Mouse (Mus musculus) brown adipose tissue, adult 24 weeks (tissue): ENCODE data around the gene Efhd1. TPM values are rescaled to one million over a fixed set of nuclear protein-coding genes. Genes with fewer than 3 reads are reported as not detected.

Source experiments
- H3K27ac ChIP-seq: fragments of 200-500 bp; replicated peaks from 2 replicates; pipeline ENCODE4 v1.5.1; 2012; ENCODE audit warnings: low read depth, mild to moderate bottlenecking, low read length
- H3K4me1 ChIP-seq: fragments of 200-500 bp; 2 replicates; pipeline ENCODE4 v1.6.1; 2012; ENCODE audit warnings: low read length, mixed read lengths; ENCODE audit not compliant: control insufficient read depth, insufficient read depth, insufficient read length
- H3K4me3 ChIP-seq: fragments of 200-500 bp; 2 replicates; pipeline ENCODE4 v1.5.1; 2012; ENCODE audit warnings: low read depth, mild to moderate bottlenecking, low read length, moderate library complexity; ENCODE audit not compliant: insufficient read depth
- polyA plus RNA-seq: library from polyadenylated mRNA; stranded (reverse); fragments of >200 nt; gene quantifications from 2 replicates; pipeline ENCODE4 v1.2.4, GENCODE M21; 2012; ENCODE audit not compliant: missing spikeins, insufficient read depth, insufficient read length

Gene Efhd1
- polyA plus RNA-seq, 1 experiment = 10.2 TPM

DNA sequence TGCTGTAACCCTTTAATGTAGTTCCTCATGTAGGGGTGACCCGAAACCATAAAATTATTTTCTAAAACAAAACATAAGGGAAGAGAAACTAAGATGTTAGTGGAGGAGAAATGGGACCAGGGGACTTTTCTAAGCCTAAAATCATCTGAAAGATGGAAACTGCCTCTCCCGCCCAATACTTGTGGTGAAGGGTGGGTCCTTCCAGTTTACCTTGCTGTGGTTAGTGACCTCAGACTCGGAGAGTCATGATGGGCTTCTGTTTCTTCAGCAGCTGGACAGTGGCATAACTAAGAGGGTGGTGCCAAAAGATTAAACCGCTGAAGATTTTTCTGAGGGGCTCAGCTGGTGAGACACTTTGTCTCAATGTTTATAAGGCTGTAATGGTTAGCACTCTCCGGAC, 16.1 kb downstream of the Efhd1 start:
- H3K4me1 ChIP-seq = no peaks in the 10 kb centered on the region
- H3K4me3 ChIP-seq = no peak overlapping the region

DNA sequence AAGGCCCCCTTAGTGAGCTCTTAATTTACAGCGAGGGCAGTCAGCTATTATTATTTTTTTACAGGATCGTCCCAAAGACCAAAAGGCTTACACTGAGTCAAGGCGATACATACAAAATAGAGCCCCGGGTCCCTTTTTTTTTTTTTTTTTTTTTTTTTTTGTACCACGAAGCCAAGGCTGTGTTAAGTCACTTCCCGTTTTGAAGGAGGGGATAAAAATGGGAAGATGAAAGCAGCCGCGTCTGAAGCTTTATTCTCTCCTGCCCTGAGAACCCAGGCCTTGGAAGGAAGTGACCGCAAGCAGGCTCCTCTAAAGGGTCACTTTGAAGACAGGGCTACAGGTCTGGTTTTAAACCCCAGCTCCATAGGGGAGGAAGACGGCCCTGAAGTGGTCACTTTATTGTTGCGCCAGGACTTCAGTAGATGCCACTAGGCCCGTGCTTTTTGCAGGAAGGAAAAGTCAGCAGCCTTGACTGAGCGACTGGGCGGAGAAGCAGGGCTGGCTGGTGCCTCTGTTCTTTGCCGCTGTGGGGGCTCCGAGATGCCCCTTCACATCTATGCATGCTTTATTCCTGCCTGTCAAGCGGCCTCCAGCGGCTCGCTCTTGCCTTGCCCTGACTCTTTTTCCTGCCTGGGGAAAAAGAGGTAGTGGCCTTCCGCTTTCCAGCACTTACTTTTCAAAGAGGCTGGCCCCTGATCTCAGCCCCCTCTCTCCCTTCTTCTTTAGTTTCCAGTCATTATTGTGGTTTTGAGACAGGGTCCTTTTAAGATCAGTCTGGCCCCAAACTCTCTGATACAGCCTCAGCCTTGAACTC, 17.6 kb downstream of the Efhd1 start:
- no peaks in the 10 kb centered on the region for H3K4me1 ChIP-seq
- peak overlapping the region; percentile 13; the same call in 1 of the 2 replicates for H3K4me3 ChIP-seq
- H3K27ac ChIP-seq = no peak overlapping the region

More for the DNA sequence above, 16.1 kb downstream of the Efhd1 start:
- no peak overlapping the region for H3K27ac ChIP-seq

DNA sequence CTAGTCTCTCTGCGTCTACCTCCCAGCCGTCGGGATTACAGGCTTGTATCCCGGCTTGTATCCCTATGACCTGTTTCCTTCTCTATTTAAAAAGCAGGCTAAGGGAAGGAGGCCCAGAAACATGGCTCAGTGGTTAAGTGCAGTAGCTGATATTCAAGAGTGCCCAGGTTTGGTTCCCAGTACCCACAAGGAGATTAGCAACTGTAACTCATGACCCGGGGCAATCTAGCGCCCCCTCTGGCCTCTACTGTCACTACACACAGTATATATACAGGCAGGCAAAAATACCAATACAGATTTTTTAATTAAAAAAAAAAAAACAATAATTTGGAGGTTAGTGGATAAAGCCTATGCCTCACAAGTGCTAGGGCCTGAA, 18.2 kb downstream of the Efhd1 start:
- Histone ChIP-seq H3K4me1 (no peaks in the 10 kb centered on the region), H3K4me3 (no peak overlapping the region), H3K27ac (no peak overlapping the region)

DNA sequence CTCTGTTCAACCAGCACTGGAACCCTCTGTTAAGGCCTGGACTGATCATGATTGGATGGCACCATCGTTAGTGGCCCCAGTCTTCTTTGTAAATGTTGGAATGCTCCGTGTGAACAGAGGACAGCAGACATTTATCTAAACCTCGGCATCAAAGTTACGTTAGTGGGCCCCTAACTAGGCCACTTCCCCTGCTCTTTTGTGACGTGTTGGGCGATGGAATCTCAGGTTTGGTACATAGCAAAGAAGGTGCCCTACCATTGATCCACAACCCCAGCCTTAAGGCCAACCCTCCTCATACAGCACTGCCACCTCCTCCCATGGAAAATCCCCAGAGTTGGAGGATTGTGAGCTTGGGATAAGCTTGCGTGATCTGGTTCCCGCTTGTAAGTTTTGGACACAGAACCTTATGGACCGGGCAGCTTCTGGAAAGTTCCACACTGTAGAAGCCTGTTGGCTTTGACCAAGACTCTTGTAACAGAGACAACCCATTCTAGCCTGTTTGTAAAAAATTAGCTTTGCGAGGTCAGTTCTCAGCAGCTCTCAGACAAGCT, 19.3 kb downstream of the Efhd1 start:
- no peaks in the 10 kb centered on the region for H3K4me1 ChIP-seq
- no peak overlapping the region for H3K4me3 ChIP-seq
- H3K27ac ChIP-seq = no peak overlapping the region

DNA sequence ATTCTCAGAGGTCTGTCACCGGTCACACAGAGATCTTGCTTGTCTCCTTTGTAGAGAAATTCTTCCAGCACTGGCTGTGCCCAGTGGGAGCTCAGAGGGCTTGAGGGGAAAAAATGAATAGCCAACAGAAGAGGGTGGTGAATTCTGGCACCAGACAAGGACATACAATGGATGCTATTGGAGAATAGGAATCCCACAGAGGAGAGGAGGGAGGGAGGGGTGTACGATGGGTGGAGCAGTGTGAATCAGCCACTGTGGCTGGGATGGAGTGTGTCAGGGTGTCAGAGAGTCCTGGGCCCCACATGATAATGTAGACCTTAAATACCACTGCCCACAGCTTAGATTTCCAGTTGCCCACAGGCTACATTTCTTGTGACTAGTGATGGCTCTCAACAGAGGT, 22.9 kb downstream of the Efhd1 start:
- H3K27ac ChIP-seq = no peak overlapping the region
- H3K4me1 ChIP-seq = no peaks in the 10 kb centered on the region
- no peak overlapping the region for H3K4me3 ChIP-seq

DNA sequence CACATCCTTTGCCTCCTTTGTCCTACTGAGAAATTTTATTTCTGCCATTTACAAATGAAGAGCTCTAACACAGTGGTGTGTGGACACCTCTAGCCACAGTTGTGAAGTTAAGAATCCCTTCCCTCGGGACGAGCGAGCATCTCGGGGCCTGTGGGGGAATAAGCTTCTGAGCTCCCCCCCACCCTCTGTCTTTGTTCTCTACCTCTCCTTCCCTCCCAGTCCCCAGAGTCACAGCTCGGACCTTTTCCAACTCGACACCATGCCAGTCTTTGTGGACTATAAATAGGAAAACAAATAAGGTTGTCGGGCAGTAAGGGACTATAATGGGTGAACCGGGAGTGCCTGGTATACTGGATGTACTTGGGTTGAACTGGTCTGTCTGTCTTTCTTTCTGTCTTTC, 27.3 kb downstream of the Efhd1 start:
- Histone ChIP-seq H3K27ac (no peak overlapping the region), H3K4me1 (no peaks in the 10 kb centered on the region), H3K4me3 (no peak overlapping the region)

DNA sequence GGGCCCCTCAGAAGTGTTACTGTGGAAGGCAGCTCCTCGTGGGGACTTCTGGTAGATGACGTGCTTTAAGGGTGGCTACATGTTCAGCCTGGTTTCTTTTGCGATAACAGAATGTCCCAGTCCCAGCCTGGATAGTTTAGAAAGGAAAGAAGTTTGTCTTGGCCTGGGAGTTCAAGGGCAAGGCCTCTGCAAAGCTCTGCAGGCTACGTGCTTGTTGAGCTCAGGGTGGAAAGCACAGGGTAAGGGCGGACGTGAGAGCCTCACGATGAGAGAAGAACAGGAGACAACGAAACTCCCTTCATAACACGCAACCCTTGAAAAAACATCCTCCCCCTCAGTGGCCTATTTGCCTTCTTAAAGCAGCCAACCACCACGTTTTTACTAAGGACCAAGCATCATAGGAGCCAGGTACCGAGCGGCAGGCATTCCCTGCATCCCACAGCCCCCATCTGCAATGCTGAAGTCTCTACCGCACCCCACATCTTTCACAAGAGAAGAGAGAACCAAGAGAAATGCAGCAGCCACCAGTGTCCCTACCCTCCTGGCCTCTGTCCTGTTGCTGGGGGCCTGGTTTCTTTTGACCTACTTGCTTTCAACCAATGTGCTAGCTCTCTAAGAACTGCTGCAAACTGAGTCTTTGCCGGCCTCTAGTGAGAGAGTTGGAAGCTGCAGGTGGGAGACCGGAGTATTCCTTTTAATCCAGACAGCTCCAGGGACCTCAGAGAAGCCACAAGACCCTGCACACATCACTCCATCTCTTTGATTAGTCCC, 28.4 kb downstream of the Efhd1 start:
- Histone ChIP-seq H3K4me1 (no peaks in the 10 kb centered on the region), H3K4me3 (no peak overlapping the region), H3K27ac (no peak overlapping the region)

DNA sequence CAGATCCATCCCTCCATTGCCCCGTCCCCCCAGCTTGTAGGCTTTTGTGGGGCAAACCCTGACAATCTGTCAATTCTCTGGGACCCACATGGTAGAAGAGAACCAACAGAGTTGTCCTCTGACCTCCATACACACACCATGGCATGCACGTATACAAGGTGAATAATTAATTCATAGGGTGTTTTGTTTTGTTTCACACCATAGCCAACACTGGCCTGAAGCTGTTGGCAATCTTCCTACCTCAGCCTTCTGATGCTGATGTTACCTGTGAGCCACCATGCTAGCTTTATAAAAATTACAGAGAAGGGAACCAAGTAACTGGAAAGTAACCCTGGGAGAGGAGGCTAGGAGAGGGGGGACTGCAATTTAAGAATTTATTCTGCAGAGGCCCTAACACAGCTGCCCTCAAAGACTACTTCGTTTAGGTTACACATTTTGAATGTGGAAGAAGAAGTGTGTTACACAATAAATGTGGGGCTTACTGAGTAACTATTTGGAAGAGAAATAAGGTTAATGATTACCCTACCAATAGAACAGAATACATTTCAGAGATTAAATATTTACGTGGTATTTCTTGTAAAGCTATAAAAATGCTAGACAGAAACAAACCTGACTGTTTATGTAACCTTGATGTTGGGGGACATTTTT, 30.0 kb downstream of the Efhd1 start:
- no peak overlapping the region for H3K27ac ChIP-seq
- no peak overlapping the region for H3K4me3 ChIP-seq
- no peaks in the 10 kb centered on the region for H3K4me1 ChIP-seq

DNA sequence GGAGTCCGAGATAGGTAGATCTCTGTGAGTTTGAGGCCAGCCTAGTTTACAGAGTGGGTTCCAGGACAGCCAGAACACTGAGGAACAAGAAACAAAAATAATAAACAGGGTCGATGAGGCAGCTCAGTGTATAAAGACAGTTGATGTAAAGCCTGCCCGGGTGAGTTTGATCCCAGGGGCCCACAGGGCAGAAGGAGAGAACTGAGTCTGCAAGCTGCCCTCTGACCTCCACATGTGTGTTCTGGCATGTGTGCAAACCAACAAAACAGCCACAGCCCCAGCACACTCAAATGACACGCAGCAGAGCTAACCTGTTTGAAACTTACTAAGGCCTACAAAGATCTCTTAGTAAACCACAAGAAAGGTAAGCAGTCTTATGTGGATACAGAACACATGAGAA, 30.8 kb downstream of the Efhd1 start:
- H3K27ac ChIP-seq = no peak overlapping the region
- no peaks in the 10 kb centered on the region for H3K4me1 ChIP-seq
- no peak overlapping the region for H3K4me3 ChIP-seq

DNA sequence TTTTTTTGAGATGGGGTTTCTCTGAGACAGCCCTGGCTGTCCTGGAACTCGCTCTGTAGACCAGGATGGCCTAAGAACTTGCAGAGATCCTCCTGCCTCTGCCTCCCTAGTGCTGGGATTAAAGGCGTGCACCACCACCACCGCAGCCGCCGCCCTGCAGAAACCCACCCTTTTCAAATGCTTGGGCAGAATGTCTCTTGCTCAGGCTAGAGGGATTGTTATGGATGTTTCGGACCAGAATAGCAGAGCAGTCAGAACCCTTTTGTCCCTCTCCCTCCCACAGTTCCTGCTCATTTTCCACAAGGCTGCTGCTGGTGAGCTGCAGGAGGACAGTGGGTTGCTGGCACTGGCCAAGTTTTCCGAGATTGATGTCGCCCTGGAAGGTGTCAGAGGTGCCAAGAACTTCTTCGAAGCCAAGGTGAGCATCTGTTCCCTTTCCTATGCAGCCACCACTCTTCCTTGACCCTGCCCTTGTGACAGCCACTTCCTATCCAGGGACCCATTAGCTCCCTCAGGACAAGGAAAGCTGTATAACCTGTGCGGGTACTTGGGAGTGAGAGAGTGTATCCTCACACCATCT, 33.3 kb downstream of the Efhd1 start:
- Histone ChIP-seq H3K4me1 (no peaks in the 10 kb centered on the region), H3K4me3 (no peak overlapping the region), H3K27ac (no peak overlapping the region)

DNA sequence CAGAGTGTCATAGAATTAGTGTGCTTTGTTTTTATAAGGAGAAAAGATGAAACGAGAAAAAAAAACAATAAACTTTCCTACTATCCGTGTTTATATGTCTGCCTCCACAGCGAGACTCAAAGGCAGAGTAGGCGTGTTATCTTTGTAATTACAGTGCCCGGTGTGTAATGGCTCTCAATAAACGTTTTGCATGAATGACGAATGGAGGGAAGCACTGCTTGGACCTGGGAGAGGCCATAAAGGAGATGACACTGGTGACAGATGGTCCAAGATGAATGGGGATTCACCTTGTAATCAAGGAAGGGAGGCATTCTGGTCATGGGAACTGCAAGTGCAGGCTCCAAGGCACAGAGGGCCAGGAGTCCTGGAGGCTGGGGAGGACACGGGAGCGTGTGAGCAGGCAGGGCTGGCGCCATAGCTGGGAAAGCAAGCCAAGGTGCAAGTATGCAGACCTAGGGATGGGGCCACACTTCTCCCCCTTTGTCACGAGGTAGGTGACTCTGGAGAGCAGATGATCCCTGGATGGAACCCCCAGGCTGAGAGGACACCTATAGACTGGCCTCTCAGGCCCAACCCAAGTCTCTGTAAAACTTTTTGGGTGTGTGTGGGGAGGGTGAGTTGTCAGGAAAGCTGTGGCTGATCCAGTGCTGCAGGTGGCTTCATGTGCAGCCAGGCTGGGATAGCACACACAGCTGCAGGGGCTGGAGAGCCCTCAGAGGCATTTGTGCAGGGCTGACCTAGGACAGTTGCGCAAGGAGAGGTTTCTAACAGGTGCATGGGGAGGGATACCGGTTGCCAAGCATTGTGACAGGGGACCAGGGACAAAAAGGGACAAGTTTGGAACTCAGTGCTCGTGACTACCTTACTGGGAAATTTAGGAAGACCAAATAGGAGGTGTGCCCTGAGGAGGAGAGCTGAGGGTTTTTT, 36.5 kb downstream of the Efhd1 start:
- Histone ChIP-seq H3K4me3 (no peak overlapping the region), H3K4me1 (no peaks in the 10 kb centered on the region), H3K27ac (no peak overlapping the region)

DNA sequence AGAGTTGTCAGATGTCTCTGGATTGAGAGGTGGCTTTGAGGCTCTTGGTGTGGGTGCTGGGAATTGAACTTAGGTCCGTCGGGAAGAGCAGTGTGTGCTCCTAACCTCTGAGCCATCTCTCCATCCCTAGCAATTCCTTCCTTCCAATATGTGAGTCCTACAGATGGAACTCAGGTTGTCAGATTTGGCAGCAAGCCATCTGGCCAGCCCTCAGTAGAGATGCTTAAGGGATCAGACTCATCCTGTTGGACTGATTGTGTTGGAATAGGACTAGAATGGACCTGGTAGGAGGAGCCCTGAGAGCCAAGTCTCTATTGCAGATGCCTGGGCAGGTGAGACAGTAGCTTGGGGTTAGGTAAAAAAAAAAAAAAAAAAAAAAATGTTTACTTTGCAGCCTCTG, 37.8 kb downstream of the Efhd1 start:
- Histone ChIP-seq H3K4me1 (no peaks in the 10 kb centered on the region), H3K4me3 (no peak overlapping the region), H3K27ac (no peak overlapping the region)

DNA sequence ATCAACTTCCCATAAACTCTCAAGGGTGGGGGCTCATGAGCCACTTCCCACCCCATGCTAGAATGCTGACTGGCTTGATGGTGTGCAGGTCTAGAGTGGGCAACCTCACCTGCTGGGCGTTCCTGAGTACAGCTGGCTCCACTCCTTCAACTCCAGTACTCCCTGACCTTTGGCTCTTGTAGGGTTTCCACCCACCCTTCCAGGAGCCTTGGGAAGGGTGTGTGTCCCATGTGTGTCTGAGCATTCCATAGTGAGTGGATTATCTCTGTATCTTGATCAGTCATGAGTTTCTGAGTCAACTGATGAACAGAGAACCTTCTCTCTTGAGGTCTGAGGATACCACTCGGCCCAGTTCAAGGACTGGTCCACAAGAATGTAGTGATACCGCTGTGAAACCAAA, 44.8 kb downstream of the Efhd1 start:
- no peak overlapping the region for H3K4me3 ChIP-seq
- no peaks in the 10 kb centered on the region for H3K4me1 ChIP-seq
- H3K27ac ChIP-seq = no peak overlapping the region

DNA sequence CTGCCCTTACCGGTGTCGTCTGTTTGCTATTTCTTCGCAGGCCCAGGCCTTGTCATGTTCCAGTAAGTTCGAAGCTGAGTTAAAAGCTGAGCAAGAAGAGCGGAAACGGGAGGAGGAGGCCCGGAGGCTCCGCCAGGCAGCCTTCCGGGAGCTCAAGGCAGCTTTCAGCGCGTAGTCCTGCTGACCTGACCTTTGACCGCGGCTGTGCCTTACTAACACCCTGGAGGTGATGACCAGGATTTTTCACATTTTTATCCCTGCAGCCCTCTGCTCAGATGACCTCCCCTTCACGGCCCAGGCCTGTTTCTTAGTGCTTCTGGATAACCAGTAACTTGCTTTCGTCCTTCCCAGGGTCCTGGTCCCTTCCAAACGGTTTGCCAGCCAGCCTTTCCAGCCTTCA, 45.5 kb downstream of the Efhd1 start:
- H3K27ac ChIP-seq = no peak overlapping the region
- H3K4me3 ChIP-seq = no peak overlapping the region
- no peaks in the 10 kb centered on the region for H3K4me1 ChIP-seq
